Mouse (Mus musculus): ENCODE measurements around the gene Bmp6. TPM values are rescaled to one million over a fixed set of nuclear protein-coding genes. Genes with fewer than 3 reads are reported as not detected.

Bmp6 gene
- total and polyA plus RNA-seq, 2 experiments from 2014 or later, result 3.6 to 14.5 TPM

GRCm38 (mm10) chr13:38318418-38318817 lies 26.5 kb upstream of the Bmp6 start:
- H3K4me3 ChIP-seq (ENCODE audit: low read depth, low read length), result no peak overlapping the region
- ATAC-seq (ENCODE audit: low FRiP score), result no peak
- no peak overlapping the region for H3K27ac ChIP-seq (ENCODE audit: low read depth, low read length)
- H3K4me2 ChIP-seq (ENCODE audit: low read depth, low read length, poor library complexity, severe bottlenecking), result no peak overlapping the region
- H3K36me3 ChIP-seq (ENCODE audit: insufficient read depth, low read length), result no peaks in the 10 kb centered on the region
- no peak for DNase-seq (ENCODE audit: low spot score)
- H3K9me3 ChIP-seq (ENCODE audit: low read length), result no peaks in the 10 kb centered on the region
- H3K4me1 ChIP-seq (ENCODE audit: insufficient read depth, low read length), result no peaks in the 10 kb centered on the region
- H3K27me3 ChIP-seq (ENCODE audit: insufficient read depth, low read length), result no peaks in the 10 kb centered on the region
- TF ChIP-seq CTCF (IDR thresholded peaks at IDR 0.05), result no peak
- no peak overlapping the region for H3K9ac ChIP-seq (replicated peaks; ENCODE audit: low read length, poor library complexity, severe bottlenecking)
- 94% methylated on average over 1 of the region's 1 CpGs for WGBS

GRCm38 (mm10) chr13:38320354-38320753 lies 24.6 kb upstream of the Bmp6 start:
- Histone ChIP-seq H3K36me3 (ENCODE audit: insufficient read depth, low read length) (no peaks in the 10 kb centered on the region), H3K9me3 (ENCODE audit: low read length) (no peaks in the 10 kb centered on the region), H3K9ac (replicated peaks; ENCODE audit: low read length, poor library complexity, severe bottlenecking) (no peak overlapping the region), H3K4me1 (ENCODE audit: insufficient read depth, low read length) (no peaks in the 10 kb centered on the region), H3K4me2 (ENCODE audit: low read depth, low read length, poor library complexity, severe bottlenecking) (no peak overlapping the region), H3K4me3 (ENCODE audit: low read depth, low read length) (no peak overlapping the region), H3K27ac (ENCODE audit: low read depth, low read length) (no peak overlapping the region), H3K27me3 (ENCODE audit: insufficient read depth, low read length) (no peaks in the 10 kb centered on the region)
- DNase-seq (ENCODE audit: low spot score), result no peak
- TF ChIP-seq CTCF (IDR thresholded peaks at IDR 0.05), result no peak
- no peak for ATAC-seq (ENCODE audit: low FRiP score)
- WGBS, result 85% methylated on average over 10 of the region's 10 CpGs

- Histone ChIP-seq H3K27me3 (ENCODE audit: insufficient read depth, low read length) (no peaks in the 10 kb centered on the region), H3K27ac (ENCODE audit: low read depth, low read length) (no peak overlapping the region), H3K4me1 (ENCODE audit: insufficient read depth, low read length) (no peaks in the 10 kb centered on the region), H3K9ac (replicated peaks; ENCODE audit: low read length, poor library complexity, severe bottlenecking) (no peak overlapping the region), H3K4me2 (ENCODE audit: low read depth, low read length, poor library complexity, severe bottlenecking) (no peak overlapping the region), H3K9me3 (ENCODE audit: low read length) (no peaks in the 10 kb centered on the region), H3K4me3 (ENCODE audit: low read depth, low read length) (no peak overlapping the region), H3K36me3 (ENCODE audit: insufficient read depth, low read length) (no peaks in the 10 kb centered on the region)
- no peak for DNase-seq (ENCODE audit: low spot score)
- no peak for TF ChIP-seq CTCF (IDR thresholded peaks at IDR 0.05)
- 52% methylated on average over 10 of the region's 10 CpGs for WGBS
- no peak for ATAC-seq (ENCODE audit: low FRiP score)
Observed at GRCm38 (mm10) chr13:38324452-38324851, 20.5 kb upstream of the Bmp6 start.

GRCm38 (mm10) chr13:38327377-38327776 lies 17.5 kb upstream of the Bmp6 start:
- WGBS, result 55% methylated on average over 2 of the region's 2 CpGs
- H3K9me3 ChIP-seq (ENCODE audit: low read length), result no peaks in the 10 kb centered on the region
- no peak for ATAC-seq (ENCODE audit: low FRiP score)
- no peaks in the 10 kb centered on the region for H3K4me1 ChIP-seq (ENCODE audit: insufficient read depth, low read length)
- no peak overlapping the region for H3K9ac ChIP-seq (replicated peaks; ENCODE audit: low read length, poor library complexity, severe bottlenecking)
- H3K36me3 ChIP-seq (ENCODE audit: insufficient read depth, low read length), result no peaks in the 10 kb centered on the region
- no peak for TF ChIP-seq CTCF (IDR thresholded peaks at IDR 0.05)
- no peak overlapping the region for H3K4me3 ChIP-seq (ENCODE audit: low read depth, low read length)
- no peak overlapping the region for H3K4me2 ChIP-seq (ENCODE audit: low read depth, low read length, poor library complexity, severe bottlenecking)
- no peak overlapping the region for H3K27ac ChIP-seq (ENCODE audit: low read depth, low read length)
- no peak for DNase-seq (ENCODE audit: low spot score)
- no peaks in the 10 kb centered on the region for H3K27me3 ChIP-seq (ENCODE audit: insufficient read depth, low read length)

GRCm38 (mm10) chr13:38333496-38333895 lies 11.4 kb upstream of the Bmp6 start:
- Histone ChIP-seq H3K9ac (replicated peaks; ENCODE audit: low read length, poor library complexity, severe bottlenecking) (no peak overlapping the region), H3K9me3 (ENCODE audit: low read length) (no peaks in the 10 kb centered on the region), H3K4me3 (ENCODE audit: low read depth, low read length) (no peak overlapping the region), H3K4me2 (ENCODE audit: low read depth, low read length, poor library complexity, severe bottlenecking) (no peak overlapping the region), H3K4me1 (ENCODE audit: insufficient read depth, low read length) (no peaks in the 10 kb centered on the region), H3K27ac (ENCODE audit: low read depth, low read length) (no peak overlapping the region), H3K36me3 (ENCODE audit: insufficient read depth, low read length) (no peaks in the 10 kb centered on the region), H3K27me3 (ENCODE audit: insufficient read depth, low read length) (no peaks in the 10 kb centered on the region)
- DNase-seq (ENCODE audit: low spot score) (no peak), ATAC-seq (ENCODE audit: low FRiP score) (no peak)
- no peak for TF ChIP-seq CTCF (IDR thresholded peaks at IDR 0.05)
- WGBS, result 86% methylated on average over 5 of the region's 5 CpGs

GRCm38 (mm10) chr13:38342598-38342997 lies 2.3 kb upstream of the Bmp6 start:
- H3K36me3 ChIP-seq (ENCODE audit: insufficient read depth, low read length), result no peaks in the 10 kb centered on the region
- no peak overlapping the region for H3K27ac ChIP-seq (ENCODE audit: low read depth, low read length)
- H3K9ac ChIP-seq (replicated peaks; ENCODE audit: low read length, poor library complexity, severe bottlenecking), result no peak overlapping the region
- H3K27me3 ChIP-seq (ENCODE audit: insufficient read depth, low read length), result peaks cover 22% of the 10 kb centered on the region
- H3K4me2 ChIP-seq (ENCODE audit: low read depth, low read length, poor library complexity, severe bottlenecking), result no peak overlapping the region
- TF ChIP-seq CTCF (IDR thresholded peaks at IDR 0.05), result peak; percentile 74
- 30% methylated on average over 7 of the region's 7 CpGs for WGBS
- DNase-seq (ENCODE audit: low spot score) (peak; percentile 66), ATAC-seq (ENCODE audit: low FRiP score) (0 out of 2 replicates have a peak, but pooled peaks have one; percentile 25)
- H3K4me1 ChIP-seq (ENCODE audit: insufficient read depth, low read length), result 0 out of 2 replicates have a peak, but pooled peaks cover 6% of the 10 kb centered on the region
- no peaks in the 10 kb centered on the region for H3K9me3 ChIP-seq (ENCODE audit: low read length)
- no peak overlapping the region for H3K4me3 ChIP-seq (ENCODE audit: low read depth, low read length)
